Mouse (Mus musculus) stomach, embryonic 15.5 days (tissue): ENCODE data around the gene Mov10. TPM values are rescaled to one million over a fixed set of nuclear protein-coding genes. Genes with fewer than 3 reads are reported as not detected.
"Not testable (repeated sequence)": the region's sequence is repeated elsewhere in the genome, so short reads cannot be mapped to it uniquely, and the experiment has no call there.

Experiments
- ATAC-seq: fragments of 200-750 bp; cut with Nextera tagmentation; 2 replicates; pipeline ENCODE4 v1.8.0; 2017; ENCODE audit warnings: low read depth, moderate number of reproducible peaks, moderate TSS enrichment; ENCODE audit not compliant: insufficient read depth, low FRiP score
- H3K27ac ChIP-seq: fragments of 300-500 bp; sonication (generic); 2 replicates; pipeline ENCODE4 v1.5.1; 2015; ENCODE audit warnings: mild to moderate bottlenecking, inconsistent platforms
- H3K27me3 ChIP-seq: fragments of 300-500 bp; sonication (generic); replicated peaks from 2 replicates; pipeline ENCODE4 v1.6.1; 2015; ENCODE audit warnings: inconsistent platforms
- H3K36me3 ChIP-seq: fragments of 300-500 bp; sonication (generic); 2 replicates; pipeline ENCODE4 v1.6.1; 2015; ENCODE audit warnings: inconsistent platforms
- H3K4me1 ChIP-seq: fragments of 300-500 bp; sonication (generic); 2 replicates; pipeline ENCODE4 v1.6.1; 2015; ENCODE audit warnings: inconsistent platforms
- H3K4me2 ChIP-seq: fragments of 300-500 bp; sonication (generic); 2 replicates; pipeline ENCODE4 v1.6.1; 2015; ENCODE audit warnings: mild to moderate bottlenecking, inconsistent platforms
- H3K4me3 ChIP-seq: fragments of 300-500 bp; sonication (generic); replicated peaks from 2 replicates; pipeline ENCODE4 v1.5.1; 2015; ENCODE audit warnings: inconsistent platforms
- H3K9ac ChIP-seq: fragments of 300-500 bp; sonication (generic); 2 replicates; pipeline ENCODE4 v1.6.1; 2015; ENCODE audit warnings: inconsistent platforms
- H3K9me3 ChIP-seq: fragments of 300-500 bp; sonication (generic); 2 replicates; pipeline ENCODE4 v1.6.1; 2016; ENCODE audit warnings: inconsistent platforms
- WGBS: fragments of 180-500 bp; shearing (Covaris S2); methylation state at CpG from one replicate; pipeline ENCODE4 v1.1.7; 2015; 5-methylcytosine and 5-hydroxymethylcytosine counted together
- polyA plus RNA-seq: library from polyadenylated mRNA; unstranded; fragments of >200 nt; fragmentation: Nextera tagmentation; extraction: Ambion mirVana; gene quantifications from 2 replicates; pipeline ENCODE4 v1.2.1, GENCODE M21; 2015

Mov10 gene
- polyA plus RNA-seq, 1 experiment from 2014 or later: 86.1 TPM

DNA sequence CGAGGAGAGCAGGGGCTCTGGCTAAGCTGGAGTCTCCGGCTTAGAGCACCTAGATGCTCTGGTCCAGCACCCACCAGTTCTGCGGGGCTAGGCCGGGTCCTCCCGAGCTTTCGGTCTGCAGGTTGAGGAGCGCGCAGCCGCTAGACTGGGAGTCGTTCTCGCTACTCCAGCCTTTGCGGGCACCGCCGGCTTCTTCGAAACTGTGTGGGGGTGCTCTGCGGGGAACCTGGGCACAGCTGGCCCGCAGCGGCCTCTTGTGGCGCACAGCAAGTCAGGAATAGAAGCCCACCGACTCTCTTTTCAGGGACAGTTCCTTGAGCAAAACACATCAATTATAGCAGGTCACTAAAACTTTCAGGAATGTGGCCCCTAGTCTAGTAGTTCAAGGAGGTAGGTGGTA lies 41.0 kb downstream of the Mov10 start:
- H3K27me3 ChIP-seq: peaks cover 50% of the 10 kb centered on the region
- H3K4me3 ChIP-seq: peak overlapping the region; percentile 35
- WGBS: under 1% methylated on average over 20 of the region's 20 CpGs
- H3K9me3 ChIP-seq: no peaks in the 10 kb centered on the region
- peaks cover 26% of the 10 kb centered on the region for H3K4me1 ChIP-seq
- peak overlapping the region; percentile 71 for H3K4me2 ChIP-seq
- H3K9ac ChIP-seq: no peak overlapping the region; the same call in 1 of the 2 replicates
- no peak for ATAC-seq
- no peaks in the 10 kb centered on the region for H3K36me3 ChIP-seq
- no peak overlapping the region for H3K27ac ChIP-seq

DNA sequence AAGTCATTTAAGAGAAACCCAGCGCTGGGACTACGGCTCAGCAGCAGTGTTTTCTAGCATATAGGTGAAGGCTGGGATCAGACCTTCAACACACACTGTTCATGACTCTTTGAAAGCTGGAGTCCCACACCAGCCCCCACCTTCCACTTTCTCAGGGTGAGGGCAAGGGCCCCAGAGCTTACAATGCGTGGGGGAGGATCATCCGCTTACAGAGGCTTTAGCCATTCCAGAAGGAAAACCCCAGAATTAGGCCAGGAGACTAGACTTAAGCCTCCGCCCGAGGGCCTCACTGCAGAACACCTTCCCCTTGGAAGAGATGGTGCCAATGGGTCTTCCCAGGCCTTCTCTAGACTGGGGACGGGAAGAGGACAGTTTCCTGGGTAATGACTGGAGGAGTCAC lies 45.1 kb downstream of the Mov10 start:
- WGBS: 77% methylated on average over 7 of the region's 7 CpGs

DNA sequence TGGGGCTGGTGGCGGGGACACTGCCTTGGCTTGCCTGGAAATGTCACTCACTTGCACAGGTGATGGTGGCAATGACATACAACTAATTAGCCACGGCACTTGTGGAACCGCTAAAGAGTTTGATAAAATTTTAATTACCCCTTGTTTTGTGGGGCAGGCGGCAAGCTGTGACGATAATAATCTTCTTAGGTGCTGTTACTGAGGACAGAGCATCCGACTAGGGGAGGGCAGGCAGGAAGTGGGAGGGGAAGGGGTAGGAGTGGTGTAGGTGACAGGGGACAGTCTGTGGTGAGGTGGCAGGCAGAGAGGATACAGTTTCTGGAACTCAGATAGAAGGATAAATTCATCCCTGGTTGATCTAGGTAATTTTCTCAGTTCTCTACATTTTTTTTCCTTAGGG lies 46.9 kb downstream of the Mov10 start:
- no peaks in the 10 kb centered on the region for H3K4me1 ChIP-seq
- H3K4me3 ChIP-seq: no peak overlapping the region
- H3K4me2 ChIP-seq: no peak overlapping the region
- WGBS: 63% methylated on average over 6 of the region's 6 CpGs
- no peak for ATAC-seq
- no peak overlapping the region for H3K27ac ChIP-seq
- H3K27me3 ChIP-seq: peaks cover 5% of the 10 kb centered on the region
- no peaks in the 10 kb centered on the region for H3K36me3 ChIP-seq
- no peaks in the 10 kb centered on the region for H3K9me3 ChIP-seq
- no peak overlapping the region for H3K9ac ChIP-seq

More for the DNA sequence above, 45.1 kb downstream of the Mov10 start:
- Histone ChIP-seq H3K4me2 (no peak overlapping the region), H3K27ac (no peak overlapping the region), H3K36me3 (no peaks in the 10 kb centered on the region), H3K4me1 (0 out of 2 replicates have a peak, but pooled peaks cover 7% of the 10 kb centered on the region), H3K9ac (no peak overlapping the region), H3K9me3 (no peaks in the 10 kb centered on the region), H3K4me3 (no peak overlapping the region), H3K27me3 (peaks cover 17% of the 10 kb centered on the region)
- ATAC-seq: no peak

DNA sequence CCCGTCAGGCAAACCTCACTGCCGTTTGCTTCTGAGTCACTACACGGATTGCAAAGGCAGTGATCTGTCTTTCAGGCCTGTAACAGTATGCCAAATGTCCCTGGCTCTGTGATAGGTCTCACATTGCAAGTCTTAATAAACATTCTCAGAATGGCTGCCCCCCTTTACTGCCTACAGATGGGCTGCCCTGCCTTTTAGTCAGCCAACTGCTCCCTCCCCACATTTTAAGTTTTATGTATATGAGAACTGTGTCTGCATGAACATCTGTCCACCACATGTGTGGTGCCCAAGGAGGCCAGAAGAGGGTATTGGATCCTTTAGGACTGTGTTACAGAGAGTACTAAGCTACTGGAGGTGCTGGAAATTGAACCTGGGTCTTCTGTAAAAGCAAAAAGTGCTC lies 47.4 kb downstream of the Mov10 start:
- Histone ChIP-seq H3K27ac (no peak overlapping the region), H3K36me3 (no peaks in the 10 kb centered on the region), H3K4me3 (no peak overlapping the region), H3K9me3 (no peaks in the 10 kb centered on the region), H3K27me3 (no peaks in the 10 kb centered on the region; the same call in 1 of the 2 replicates), H3K4me2 (no peak overlapping the region), H3K9ac (no peak overlapping the region), H3K4me1 (no peaks in the 10 kb centered on the region)
- WGBS: 62% methylated on average over 3 of the region's 3 CpGs
- ATAC-seq: no peak

DNA sequence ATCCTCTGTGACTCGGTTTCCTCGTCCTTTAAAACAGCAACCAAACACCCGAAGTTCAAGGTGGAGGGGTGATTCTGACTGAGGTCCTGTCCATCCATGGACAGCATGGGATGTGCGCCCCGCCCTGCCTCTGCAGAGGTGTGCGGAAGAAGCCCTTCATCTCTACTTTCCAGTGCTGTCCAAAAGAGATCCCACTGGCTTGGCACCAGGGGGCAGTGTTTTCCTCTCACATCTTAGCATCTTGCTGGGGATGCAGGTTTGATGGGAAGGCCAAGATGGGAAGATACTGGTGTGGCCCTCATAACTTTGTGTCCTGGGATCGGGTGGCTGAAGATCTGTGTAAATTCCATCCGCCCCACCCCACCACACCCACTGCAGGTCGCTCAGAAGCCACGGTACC lies 48.3 kb downstream of the Mov10 start:
- 52% methylated on average over 10 of the region's 10 CpGs for WGBS
- no peak for ATAC-seq

DNA sequence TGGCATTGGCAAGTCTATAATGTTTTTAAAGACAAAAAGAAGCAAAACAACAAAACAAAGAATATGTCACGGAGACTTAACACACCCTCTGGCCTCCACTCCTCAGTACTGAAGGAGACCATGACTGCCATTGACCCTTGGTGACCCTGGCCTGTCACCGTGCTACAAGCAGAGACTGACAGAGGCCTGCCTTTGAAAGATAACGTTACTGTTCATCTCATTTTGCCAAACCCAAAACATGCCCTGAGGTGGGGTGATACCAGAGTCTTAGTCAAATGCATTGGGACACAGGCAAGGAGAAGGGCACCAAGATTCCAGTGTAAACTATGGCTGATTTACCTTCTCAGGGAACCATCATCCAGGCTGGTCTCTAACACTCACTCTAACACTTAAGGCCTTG lies 49.2 kb downstream of the Mov10 start:
- ATAC-seq: no peak

More for the DNA sequence above, 48.3 kb downstream of the Mov10 start:
- Histone ChIP-seq H3K27ac (no peak overlapping the region), H3K4me3 (no peak overlapping the region), H3K36me3 (no peaks in the 10 kb centered on the region), H3K9me3 (no peaks in the 10 kb centered on the region), H3K27me3 (no peaks in the 10 kb centered on the region), H3K9ac (no peak overlapping the region), H3K4me1 (no peaks in the 10 kb centered on the region), H3K4me2 (no peak overlapping the region)

DNA sequence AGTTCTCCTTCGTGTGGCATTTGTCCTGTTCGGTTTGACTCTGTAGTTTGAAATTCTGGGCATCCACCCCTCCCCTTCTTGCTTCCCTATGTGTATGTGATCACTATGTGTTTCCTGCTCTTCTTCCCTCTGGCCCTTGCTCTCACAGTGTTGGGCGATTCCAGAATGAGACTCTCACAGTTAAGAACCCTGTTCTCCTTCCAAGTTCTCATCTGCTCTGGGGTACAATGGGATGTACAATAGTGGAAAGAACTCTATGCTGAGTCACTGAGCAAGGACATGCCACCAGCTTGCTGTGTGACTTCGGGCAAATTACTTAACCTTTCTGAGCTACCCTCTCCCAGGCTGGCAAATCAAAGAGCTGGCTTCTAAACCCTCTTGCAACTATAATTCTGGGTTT lies 50.6 kb downstream of the Mov10 start:
- H3K9me3 ChIP-seq: no peaks in the 10 kb centered on the region
- H3K27ac ChIP-seq: no peak overlapping the region
- H3K4me1 ChIP-seq: no peaks in the 10 kb centered on the region
- WGBS: 75% methylated on average over 4 of the region's 4 CpGs
- H3K4me2 ChIP-seq: no peak overlapping the region
- no peaks in the 10 kb centered on the region for H3K36me3 ChIP-seq
- no peak for ATAC-seq
- no peaks in the 10 kb centered on the region for H3K27me3 ChIP-seq
- H3K9ac ChIP-seq: no peak overlapping the region
- H3K4me3 ChIP-seq: no peak overlapping the region

More for the DNA sequence above, 49.2 kb downstream of the Mov10 start:
- no peaks in the 10 kb centered on the region for H3K27me3 ChIP-seq
- H3K36me3 ChIP-seq: no peaks in the 10 kb centered on the region
- no peak overlapping the region for H3K4me2 ChIP-seq
- no peak overlapping the region for H3K27ac ChIP-seq
- H3K4me3 ChIP-seq: no peak overlapping the region
- no peak overlapping the region for H3K9ac ChIP-seq
- WGBS: 66% methylated on average over 3 of the region's 3 CpGs
- no peaks in the 10 kb centered on the region for H3K9me3 ChIP-seq
- no peaks in the 10 kb centered on the region for H3K4me1 ChIP-seq

DNA sequence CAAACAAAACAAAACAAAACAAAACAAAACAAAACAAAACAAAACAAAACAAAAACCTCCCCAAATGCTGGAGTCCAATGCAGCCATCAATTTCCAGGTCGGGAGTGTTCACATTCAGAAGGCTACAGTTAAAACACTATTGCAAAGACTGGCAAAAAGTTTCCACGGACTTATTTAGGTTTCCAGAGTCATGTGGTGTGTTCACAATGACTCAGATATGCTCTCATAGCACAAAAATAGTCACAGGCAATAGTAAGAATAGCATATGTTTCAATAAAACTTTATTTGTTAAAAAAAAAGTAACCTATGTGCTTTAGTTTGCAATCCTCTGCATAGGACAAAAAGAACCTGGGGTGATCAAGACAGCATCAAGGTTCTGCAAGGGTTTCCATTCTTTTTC lies 51.2 kb downstream of the Mov10 start:
- H3K4me1 ChIP-seq: no peaks in the 10 kb centered on the region
- no peak overlapping the region for H3K27ac ChIP-seq
- ATAC-seq: no peak
- no peaks in the 10 kb centered on the region for H3K9me3 ChIP-seq
- H3K9ac ChIP-seq: no peak overlapping the region
- 46% methylated on average over 2 of the region's 2 CpGs for WGBS
- no peak overlapping the region for H3K4me3 ChIP-seq
- H3K27me3 ChIP-seq: no peaks in the 10 kb centered on the region
- H3K4me2 ChIP-seq: no peak overlapping the region
- no peaks in the 10 kb centered on the region for H3K36me3 ChIP-seq

DNA sequence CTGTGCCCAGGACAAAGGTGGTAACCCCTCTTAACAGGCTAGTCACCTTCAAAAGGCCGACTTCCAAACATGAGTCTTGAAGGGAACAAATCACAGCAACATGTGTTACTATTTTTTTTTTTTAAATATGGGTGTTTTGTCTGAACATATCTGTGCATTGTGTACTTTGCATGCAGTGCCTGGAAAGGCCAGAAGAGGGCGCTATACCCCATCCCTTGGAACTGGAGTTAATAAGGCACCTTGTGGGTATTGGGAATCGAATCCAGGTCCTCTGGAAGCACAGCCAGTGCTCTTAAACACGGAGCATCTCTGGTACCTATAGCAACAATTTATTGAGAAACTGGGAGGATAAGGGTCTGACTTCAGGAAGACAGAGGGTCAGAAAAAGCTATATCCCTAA lies 53.3 kb downstream of the Mov10 start:
- WGBS: 20% methylated on average over 4 of the region's 4 CpGs
- no peak for ATAC-seq

DNA sequence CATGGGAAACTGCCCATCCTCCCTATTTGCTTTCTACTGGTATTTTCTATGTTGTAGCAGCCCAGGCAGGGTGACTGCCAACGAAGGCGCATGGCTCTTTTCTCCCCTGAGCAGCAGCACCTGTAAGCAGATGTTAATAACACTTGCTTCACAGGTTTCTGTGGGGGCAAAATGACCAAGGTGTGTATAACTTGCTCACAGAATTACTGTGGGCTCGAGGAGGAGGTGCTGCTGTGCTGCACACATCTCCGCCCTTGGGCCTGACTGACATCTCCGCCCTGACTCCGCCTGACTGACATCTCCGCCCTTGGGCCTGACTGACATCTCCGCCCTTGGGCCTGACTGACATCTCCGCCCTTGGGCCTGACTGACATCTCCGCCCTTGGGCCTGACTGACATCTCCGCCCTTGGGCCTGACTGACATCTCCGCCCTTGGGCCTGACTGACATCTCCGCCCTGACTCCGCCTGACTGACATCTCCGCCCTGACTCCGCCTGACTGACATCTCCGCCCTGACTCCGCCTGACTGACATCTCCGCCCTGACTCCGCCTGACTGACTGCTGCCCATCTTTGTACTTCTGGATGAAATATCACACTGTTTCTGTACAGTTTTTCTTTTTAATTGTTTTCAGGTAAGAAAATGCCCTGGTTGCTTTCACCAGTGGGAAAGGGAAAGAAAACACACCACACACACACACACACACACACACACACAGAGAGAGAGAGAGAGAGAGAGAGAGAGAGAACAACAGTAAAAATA lies 56.1 kb downstream of the Mov10 start:
- not testable (repeated sequence) for H3K4me2 ChIP-seq, H3K4me1 ChIP-seq, H3K27me3 ChIP-seq, H3K9ac ChIP-seq, H3K4me3 ChIP-seq, ATAC-seq, H3K9me3 ChIP-seq, H3K27ac ChIP-seq, H3K36me3 ChIP-seq
- 26% methylated on average over 20 of the region's 20 CpGs for WGBS

More for the DNA sequence above, 53.3 kb downstream of the Mov10 start:
- no peaks in the 10 kb centered on the region for H3K27me3 ChIP-seq
- no peaks in the 10 kb centered on the region for H3K36me3 ChIP-seq
- 0 out of 2 replicates have a peak, but pooled peaks cover 2% of the 10 kb centered on the region for H3K4me1 ChIP-seq
- H3K9ac ChIP-seq: no peak overlapping the region
- H3K4me2 ChIP-seq: no peak overlapping the region
- H3K9me3 ChIP-seq: no peaks in the 10 kb centered on the region
- H3K4me3 ChIP-seq: no peak overlapping the region
- no peak overlapping the region for H3K27ac ChIP-seq

DNA sequence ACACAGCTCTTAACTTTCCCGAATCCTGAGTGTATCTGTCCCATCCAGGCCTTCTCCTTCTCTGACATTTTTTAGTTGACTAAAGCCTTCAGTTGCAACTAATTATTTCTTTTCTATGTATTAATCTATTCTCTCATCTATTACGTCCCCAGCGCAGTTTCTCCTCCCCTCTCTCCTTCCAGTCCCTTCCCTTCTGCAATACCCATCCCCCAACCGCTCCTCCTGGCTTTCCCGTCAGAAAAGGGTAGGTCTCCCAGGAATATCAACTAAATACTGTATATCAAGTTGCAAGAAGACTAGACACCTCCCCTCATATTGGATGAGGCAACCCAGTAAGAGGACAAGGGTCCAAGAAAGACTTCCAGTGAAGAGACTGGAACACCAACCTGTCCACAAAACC lies 59.5 kb downstream of the Mov10 start:
- Histone ChIP-seq H3K27me3 (peaks cover 9% of the 10 kb centered on the region; the same call in 1 of the 2 replicates), H3K36me3 (no peaks in the 10 kb centered on the region), H3K9me3 (no peaks in the 10 kb centered on the region), H3K4me1 (peaks cover 10% of the 10 kb centered on the region; the same call in 1 of the 2 replicates), H3K4me2 (peak overlapping the region; percentile 75), H3K4me3 (peak overlapping the region; percentile 39), H3K9ac (no peak overlapping the region), H3K27ac (no peak overlapping the region)
- no peak for ATAC-seq
- 10% methylated on average over 5 of the region's 5 CpGs for WGBS

DNA sequence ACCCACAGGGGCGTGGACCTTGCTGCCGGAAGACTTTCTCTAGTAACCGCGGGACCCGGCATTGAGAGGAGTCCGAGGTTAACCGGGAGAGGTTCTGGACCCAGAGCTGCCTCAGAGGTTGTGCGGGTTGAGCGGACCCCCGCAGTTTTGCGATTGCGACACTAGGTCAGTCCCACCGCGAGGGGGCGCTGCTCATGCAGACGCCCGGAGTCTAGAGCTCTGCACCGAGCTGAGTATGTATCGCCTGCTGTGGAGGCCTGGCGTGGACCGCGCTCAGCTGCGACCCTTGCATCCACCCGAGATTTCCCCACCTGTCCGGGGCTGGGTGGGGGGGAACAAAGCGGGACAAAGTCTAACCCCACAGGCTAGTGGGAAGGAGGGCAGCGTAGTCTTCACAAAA lies 60.0 kb downstream of the Mov10 start:
- Histone ChIP-seq H3K9ac (peak overlapping the region; percentile 16; the same call in 1 of the 2 replicates), H3K4me3 (peak overlapping the region; percentile 39), H3K27me3 (peaks cover 9% of the 10 kb centered on the region; the same call in 1 of the 2 replicates), H3K9me3 (no peaks in the 10 kb centered on the region), H3K4me2 (peak overlapping the region; percentile 75), H3K36me3 (no peaks in the 10 kb centered on the region), H3K4me1 (peaks cover 10% of the 10 kb centered on the region; the same call in 1 of the 2 replicates), H3K27ac (no peak overlapping the region)
- ATAC-seq: 0 out of 2 replicates have a peak, but pooled peaks have one; percentile 56
- WGBS: 1% methylated on average over 27 of the region's 27 CpGs
